Mouse (Mus musculus) lung, adult 2 months (tissue): ENCODE data around the gene Herpud2.

ENCODE experiments used
- CTCF ChIP-seq: fragments of 200-500 bp; IDR thresholded peaks from 2 replicates; pipeline ENCODE4 v1.5.1; 2011; ENCODE audit warnings: mild to moderate bottlenecking, low read length, control low read depth; ENCODE audit not compliant: insufficient read depth
- POLR2A ChIP-seq: fragments of 200-500 bp; IDR thresholded peaks from 2 replicates; pipeline ENCODE4 v1.6.1; 2011; ENCODE audit warnings: low read depth, mild to moderate bottlenecking, control low read depth, low read length, borderline replicate concordance; ENCODE audit errors: extremely low read depth

DNA sequence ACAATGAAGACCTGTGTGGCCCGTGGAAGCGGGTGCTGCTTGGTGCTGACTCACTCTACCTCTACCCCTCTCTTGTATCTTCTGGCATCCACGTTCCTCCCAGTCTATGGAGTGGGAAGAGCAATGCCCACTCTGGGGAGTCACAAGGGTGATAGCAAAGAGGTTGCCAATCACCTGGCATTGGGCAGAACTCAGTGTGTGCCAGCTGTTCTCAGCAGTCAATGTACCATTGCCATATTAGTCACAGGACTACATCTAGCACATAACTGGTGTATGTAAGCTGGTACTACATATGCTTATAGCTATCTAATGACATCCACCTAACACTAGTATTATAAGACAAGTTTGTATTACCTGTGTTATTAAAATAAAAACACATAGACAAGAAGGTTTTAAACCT lies 49.4 kb upstream of the Herpud2 start:
- TF ChIP-seq POLR2A (no peak), CTCF (no peak)
